Mouse (Mus musculus) cerebellum, adult 8-10 months (tissue): ENCODE data around the gene Snx27.

Experiments used
- DNase-seq: peaks from one replicate; pipeline ENCODE4 v3.0.0; 2022

Snx27 gene

GRCm38 (mm10) chr3:94582456-94582891 is at the start of gene Snx27:
Gene Snx27 (minus strand): TSS chr3:94582716.
- DNase-seq = peak; percentile 87

GRCm38 (mm10) chr3:94629876-94630275 is 47.4 kb upstream of the Snx27 start:
- no peak for DNase-seq

GRCm38 (mm10) chr3:94628712-94629111 is 46.2 kb upstream of the Snx27 start:
- DNase-seq = no peak

GRCm38 (mm10) chr3:94624281-94624680 is 41.8 kb upstream of the Snx27 start:
- DNase-seq = no peak

GRCm38 (mm10) chr3:94622550-94622949 is 40.0 kb upstream of the Snx27 start:
- DNase-seq = no peak

- no peak for DNase-seq
Measured at GRCm38 (mm10) chr3:94621740-94622507, 39.4 kb upstream of the Snx27 start.

GRCm38 (mm10) chr3:94616717-94617116 is 34.2 kb upstream of the Snx27 start:
- DNase-seq = peak; percentile 45

GRCm38 (mm10) chr3:94613258-94613878 is 30.9 kb upstream of the Snx27 start:
- DNase-seq = no peak

GRCm38 (mm10) chr3:94612274-94612673 is 29.8 kb upstream of the Snx27 start:
- DNase-seq = no peak

- no peak for DNase-seq
Measured at GRCm38 (mm10) chr3:94611834-94612233, 29.3 kb upstream of the Snx27 start.

GRCm38 (mm10) chr3:94611343-94611742 is 28.8 kb upstream of the Snx27 start:
- DNase-seq = peak; percentile 9

- no peak for DNase-seq
Measured at GRCm38 (mm10) chr3:94610581-94610980, 28.1 kb upstream of the Snx27 start.

- DNase-seq = no peak
Measured at GRCm38 (mm10) chr3:94609621-94610020, 27.1 kb upstream of the Snx27 start.

GRCm38 (mm10) chr3:94601959-94602358 is 19.4 kb upstream of the Snx27 start:
- peak; percentile 65 for DNase-seq

- no peak for DNase-seq
Measured at GRCm38 (mm10) chr3:94597224-94597779, 14.8 kb upstream of the Snx27 start.

GRCm38 (mm10) chr3:94595871-94596287 is 13.4 kb upstream of the Snx27 start:
- no peak for DNase-seq

- no peak for DNase-seq
Measured at GRCm38 (mm10) chr3:94591066-94591465, 8.6 kb upstream of the Snx27 start.

- no peak for DNase-seq
Measured at GRCm38 (mm10) chr3:94587962-94588361, 5.4 kb upstream of the Snx27 start.

GRCm38 (mm10) chr3:94582944-94583343 is 428 bp upstream of the Snx27 start:
- DNase-seq = no peak

- DNase-seq = no peak
Measured at GRCm38 (mm10) chr3:94581793-94582455, 592 bp downstream of the Snx27 start.

- peak; percentile 11 for DNase-seq
Measured at GRCm38 (mm10) chr3:94581138-94581780, 1.3 kb downstream of the Snx27 start.

- no peak for DNase-seq
Measured at GRCm38 (mm10) chr3:94574506-94574905, 8.0 kb downstream of the Snx27 start.

GRCm38 (mm10) chr3:94567242-94567641 is 15.3 kb downstream of the Snx27 start:
- no peak for DNase-seq
